Comparison of ENCODE assay signal across 17 mouse cellular contexts in genomic region chr14:30875130-30875865, GRCm38 (mm10). TPM values are rescaled to one million over a fixed set of nuclear protein-coding genes. Genes with fewer than 3 reads are reported as not detected.
DNase-seq lines count a peak whose midpoint lies in the region; ATAC-seq and TF ChIP-seq lines count a peak whose summit lies in the region.
"Had no signal": no experiment of that assay in that cellular context is flagged by ENCODE, and none has a peak within 500 bp of the region (broad histone marks: within the 10 kb centered on the region; RNA-seq: fewer than 3 reads in every experiment).

No protein-coding gene starts in this region.

- TF ChIP-seq CTCF in bone marrow macrophage, adult 2 months (IDR thresholded peaks at IDR 0.05; ENCODE audit: low read depth, low read length), result no peak

- TF ChIP-seq POLR2A in bone marrow macrophage, adult 2 months (IDR thresholded peaks at IDR 0.05; ENCODE audit: borderline replicate concordance, low read depth, low read length), result no peak

- peaks cover 54% of the 10 kb centered on the region for H3K4me1 ChIP-seq in kidney, embryonic 15.5 days
- peaks cover 22% of the 10 kb centered on the region for H3K4me1 ChIP-seq in bone marrow macrophage, adult 2 months (ENCODE audit: control insufficient read depth, insufficient read depth, low read length)
- peaks cover 45% of the 10 kb centered on the region for H3K4me1 ChIP-seq in liver, embryonic 13.5 days (replicated peaks)
- H3K4me1 ChIP-seq in stomach, embryonic 15.5 days, result peaks cover 13% of the 10 kb centered on the region; the same call in 1 of the 2 replicates
- H3K4me1 ChIP-seq: hindbrain, embryonic 15.5 days had no signal

- ATAC-seq in kidney, embryonic 15.5 days (replicated peaks; ENCODE audit: low FRiP score), result peak; percentile 53
- ATAC-seq in liver, embryonic 13.5 days (ENCODE audit: low read depth), result peak; percentile 63
- ATAC-seq in stomach, embryonic 15.5 days (ENCODE audit: insufficient read depth, low FRiP score, low read depth), result peak; percentile 24; the same call in 1 of the 2 replicates

- H3K27ac ChIP-seq in kidney, embryonic 15.5 days, result peak overlapping the region; percentile 82
- H3K27ac ChIP-seq in bone marrow macrophage, adult 2 months (ENCODE audit: insufficient read depth, low read depth, low read length), result peak overlapping the region; percentile 5
- H3K27ac ChIP-seq in liver, embryonic 13.5 days, result peak overlapping the region; percentile 77
- H3K27ac ChIP-seq in stomach, embryonic 15.5 days, result 0 out of 2 replicates have a peak overlapping the region, but pooled peaks have one; percentile 36
- H3K27ac ChIP-seq: hindbrain, embryonic 15.5 days had no signal

- no peak overlapping the region for H3K4me3 ChIP-seq in kidney, embryonic 15.5 days (replicated peaks)
- no peak overlapping the region for H3K4me3 ChIP-seq in bone marrow macrophage, adult 2 months (ENCODE audit: insufficient read depth, low read length)
- no peak overlapping the region for H3K4me3 ChIP-seq in liver, embryonic 13.5 days (replicated peaks)
- no peak overlapping the region for H3K4me3 ChIP-seq in stomach, embryonic 15.5 days (replicated peaks)
- H3K4me3 ChIP-seq: erythroblast, embryonic 14.5 days; hindbrain, embryonic 15.5 days; myocyte had no signal

- no peak overlapping the region for H3K9ac ChIP-seq in kidney, embryonic 15.5 days
- H3K9ac ChIP-seq in liver, embryonic 13.5 days, result no peak overlapping the region
- no peak overlapping the region for H3K9ac ChIP-seq in stomach, embryonic 15.5 days
- H3K9ac ChIP-seq: hindbrain, embryonic 15.5 days; lung, embryonic 14.5 days had no signal

- no peaks in the 10 kb centered on the region for H3K9me3 ChIP-seq in kidney, embryonic 15.5 days (replicated peaks)
- no peaks in the 10 kb centered on the region for H3K9me3 ChIP-seq in liver, embryonic 13.5 days (replicated peaks)
- H3K9me3 ChIP-seq in stomach, embryonic 15.5 days, result no peaks in the 10 kb centered on the region
- H3K9me3 ChIP-seq: hindbrain, embryonic 15.5 days had no signal

- H3K27me3 ChIP-seq in kidney, embryonic 15.5 days, result no peaks in the 10 kb centered on the region
- no peaks in the 10 kb centered on the region for H3K27me3 ChIP-seq in liver, embryonic 13.5 days
- no peaks in the 10 kb centered on the region for H3K27me3 ChIP-seq in stomach, embryonic 15.5 days (replicated peaks)
- H3K27me3 ChIP-seq: hindbrain, embryonic 15.5 days had no signal

- 70% methylated on average over 12 of the region's 12 CpGs for WGBS in kidney, embryonic 15.5 days
- WGBS in liver, embryonic 13.5 days (ENCODE audit: insufficient replicate concordance), result 41% methylated on average over 12 of the region's 12 CpGs
- 78% methylated on average over 12 of the region's 12 CpGs for WGBS in stomach, embryonic 15.5 days

- no peak overlapping the region for H3K4me2 ChIP-seq in kidney, embryonic 15.5 days
- no peak overlapping the region for H3K4me2 ChIP-seq in liver, embryonic 13.5 days
- H3K4me2 ChIP-seq in stomach, embryonic 15.5 days, result no peak overlapping the region
- H3K4me2 ChIP-seq: hindbrain, embryonic 15.5 days had no signal

- peaks cover 35% of the 10 kb centered on the region for H3K36me3 ChIP-seq in kidney, embryonic 15.5 days
- H3K36me3 ChIP-seq in liver, embryonic 13.5 days, result peaks cover 24% of the 10 kb centered on the region
- H3K36me3 ChIP-seq in stomach, embryonic 15.5 days, result no peaks in the 10 kb centered on the region; the same call in 1 of the 2 replicates

- DNase-seq in kidney, adult 11 months, result no peak
- DNase-seq in liver, embryonic 13.5 days, result no peak
- no peak for DNase-seq in cerebellum, adult 18-20 months
- no peak for DNase-seq in adrenal gland, adult 8-10 months
- no peak for DNase-seq in layer of hippocampus, adult 9-10 months (ENCODE audit: low spot score)
- DNase-seq: adrenal gland, postnatal 25 days; cerebellum, postnatal 14 days; gastrocnemius, postnatal 10 days; thymus, adult 18-20 months had no signal

RNA-seq across cellular contexts. Expression of gene Mustn1, which starts 3.7 kb away (rescaled TPM):
- 5.0 and 5.3 TPM in 2 replicates for polyA plus RNA-seq in kidney, embryonic 15.5 days (2015; fragmentation: Nextera tagmentation; extraction: Ambion mirVana)
- 1.0 and 1.5 TPM in 2 replicates for polyA plus RNA-seq in bone marrow macrophage, adult 2 months (2012; ENCODE audit: insufficient read depth, insufficient read length, missing spikeins)
- 0.56 and 0.60 TPM in 2 replicates for polyA plus RNA-seq in liver, embryonic 13.5 days (2015; fragmentation: Nextera tagmentation; extraction: Ambion mirVana)
- 6.0 and 6.6 TPM in 2 replicates for polyA plus RNA-seq in stomach, embryonic 15.5 days (2015; fragmentation: Nextera tagmentation; extraction: Ambion mirVana)
- total RNA-seq in adrenal gland, adult 8-10 months (2022), result 1 to 10 TPM; 1.7 to 2.9 (median 2.7) TPM

RNA-seq across cellular contexts. Expression of gene Itih4, which starts 11.0 kb away (rescaled TPM):
- 0.93 and 1.6 TPM in 2 replicates for polyA plus RNA-seq in kidney, embryonic 15.5 days (2015; fragmentation: Nextera tagmentation; extraction: Ambion mirVana)
- not detected in 2 replicates for polyA plus RNA-seq in bone marrow macrophage, adult 2 months (2012; ENCODE audit: insufficient read depth, insufficient read length, missing spikeins)
- polyA plus RNA-seq in liver, embryonic 13.5 days (2015; fragmentation: Nextera tagmentation; extraction: Ambion mirVana), result 25.3 and 27.0 TPM in 2 replicates
- 3.2 and 7.8 TPM in 2 replicates for polyA plus RNA-seq in stomach, embryonic 15.5 days (2015; fragmentation: Nextera tagmentation; extraction: Ambion mirVana)
- 1 to 10 TPM in 3 of 4 experiments, under 1 TPM in 1; 0.65 to 4.7 (median 2.9) TPM for total RNA-seq in adrenal gland, adult 8-10 months (2022)
- total RNA-seq: layer of hippocampus, postnatal 25 days had no signal
- polyA plus RNA-seq: hindbrain, embryonic 15.5 days; lung, embryonic 14.5 days had no signal

RNA-seq across cellular contexts. Expression of gene Itih3, which starts 48.3 kb away (rescaled TPM):
- polyA plus RNA-seq in kidney, embryonic 15.5 days (2015; fragmentation: Nextera tagmentation; extraction: Ambion mirVana), result 2.6 and 5.0 TPM in 2 replicates
- not detected in 2 replicates for polyA plus RNA-seq in bone marrow macrophage, adult 2 months (2012; ENCODE audit: insufficient read depth, insufficient read length, missing spikeins)
- polyA plus RNA-seq in liver, embryonic 13.5 days (2015; fragmentation: Nextera tagmentation; extraction: Ambion mirVana), result 114 and 122 TPM in 2 replicates
- 5.3 and 15.0 TPM in 2 replicates for polyA plus RNA-seq in stomach, embryonic 15.5 days (2015; fragmentation: Nextera tagmentation; extraction: Ambion mirVana)
- 1 to 10 TPM in 1 of 4 experiments, under 1 TPM in 3; 0.38 to 1.0 (median 0.59) TPM for total RNA-seq in adrenal gland, adult 8-10 months (2022)

RNA-seq across cellular contexts. Expression of gene Tmem110, which starts 49.9 kb away (rescaled TPM):
- 25.8 and 26.3 TPM in 2 replicates for polyA plus RNA-seq in kidney, embryonic 15.5 days (2015; fragmentation: Nextera tagmentation; extraction: Ambion mirVana)
- 8.0 and 8.4 TPM in 2 replicates for polyA plus RNA-seq in bone marrow macrophage, adult 2 months (2012; ENCODE audit: insufficient read depth, insufficient read length, missing spikeins)
- 11.6 and 11.8 TPM in 2 replicates for polyA plus RNA-seq in liver, embryonic 13.5 days (2015; fragmentation: Nextera tagmentation; extraction: Ambion mirVana)
- polyA plus RNA-seq in stomach, embryonic 15.5 days (2015; fragmentation: Nextera tagmentation; extraction: Ambion mirVana), result 24.3 and 26.3 TPM in 2 replicates
- 10 to 100 TPM; 20.1 to 23.7 (median 22.8) TPM for total RNA-seq in adrenal gland, adult 8-10 months (2022)

Comparison
In these comparisons a context has a peak if more than half of its experiments do, and no peak if none do; other contexts are left out.
1. H3K27ac ChIP-seq: peak in every context shown above with its lines; median percentile 82 in kidney, embryonic 15.5 days; 77 in liver, embryonic 13.5 days; 36 in stomach, embryonic 15.5 days; 5 in bone marrow macrophage, adult 2 months.